Comparison of ENCODE assay signal across 26 mouse cellular contexts in genomic region chr3:141915995-141916394, GRCm38 (mm10).
"Had no signal": no experiment of that assay in that cellular context is flagged by ENCODE, and none has a peak within 500 bp of the region (broad histone marks: within the 10 kb centered on the region; RNA-seq: fewer than 3 reads in every experiment).

No protein-coding gene starts in this region.

- DNase-seq: gastrocnemius, adult 2 months; gastrocnemius, postnatal 10 days; gastrocnemius, postnatal 25 days; heart, adult 18-20 months; heart, postnatal 10 days; heart, postnatal 4 days; kidney, adult 8-10 months; kidney, postnatal 36 days; liver; liver, embryonic 13.5 days; liver, postnatal 0 days had no signal

- ATAC-seq: hindbrain, embryonic 16.5 days; inflammation-experienced regulatory T-cells, adult 6 months; intestine, embryonic 15.5 days; intestine, postnatal 0 days; liver, postnatal 0 days had no signal

- H3K27me3 ChIP-seq: heart, embryonic 12.5 days; hindbrain, embryonic 12.5 days; intestine, embryonic 15.5 days; liver, embryonic 13.5 days; liver, embryonic 15.5 days had no signal

- H3K36me3 ChIP-seq: heart, embryonic 10.5 days; heart, embryonic 12.5 days; hindbrain, embryonic 10.5 days; hindbrain, embryonic 12.5 days; intestine, embryonic 15.5 days; limb, embryonic 10.5 days; limb, embryonic 12.5 days; liver, embryonic 13.5 days; liver, embryonic 15.5 days had no signal

- H3K4me1 ChIP-seq: heart, embryonic 10.5 days; heart, embryonic 12.5 days; hindbrain, embryonic 12.5 days; intestine, embryonic 15.5 days; liver, embryonic 13.5 days; liver, embryonic 15.5 days had no signal

- H3K4me3 ChIP-seq: gastrocnemius, adult 2 months; heart, embryonic 10.5 days; heart, embryonic 12.5 days; hindbrain, embryonic 10.5 days; hindbrain, embryonic 12.5 days; intestine, embryonic 15.5 days; layer of hippocampus, adult 2 months; left cerebral cortex, adult 2 months; limb, embryonic 10.5 days; limb, embryonic 12.5 days; liver, embryonic 13.5 days; liver, embryonic 15.5 days had no signal

- H3K9me3 ChIP-seq: heart, embryonic 10.5 days; heart, embryonic 12.5 days; hindbrain, embryonic 10.5 days; hindbrain, embryonic 12.5 days; intestine, embryonic 15.5 days; limb, embryonic 10.5 days; limb, embryonic 12.5 days; liver, embryonic 13.5 days; liver, embryonic 15.5 days had no signal

- H3K9ac ChIP-seq: heart, embryonic 12.5 days; hindbrain, embryonic 12.5 days; hindbrain, embryonic 14.5 days; intestine, embryonic 15.5 days; limb, embryonic 12.5 days; liver, embryonic 13.5 days; liver, embryonic 15.5 days; liver, postnatal 0 days had no signal

- H3K4me2 ChIP-seq: heart, embryonic 12.5 days; hindbrain, embryonic 12.5 days; hindbrain, embryonic 14.5 days; intestine, embryonic 15.5 days; limb, embryonic 12.5 days; liver, embryonic 11.5 days; liver, embryonic 13.5 days; liver, embryonic 15.5 days had no signal

- H3K27ac ChIP-seq: gastrocnemius, adult 2 months; heart, embryonic 10.5 days; hindbrain, embryonic 10.5 days; hindbrain, embryonic 12.5 days; hindbrain, embryonic 14.5 days; intestine, embryonic 15.5 days; layer of hippocampus, adult 2 months; left cerebral cortex, adult 2 months; limb, embryonic 10.5 days; limb, embryonic 12.5 days; liver, embryonic 13.5 days; liver, embryonic 15.5 days had no signal
